Mouse (Mus musculus) testis, adult 2 months (tissue): ENCODE measurements around the gene 2610507B11Rik.
A peak's percentile ranks its signal among the peaks of the same experiment; 100 is the strongest.

Experiments
- CTCF ChIP-seq: fragments of 200-500 bp; IDR thresholded peaks from 2 replicates; pipeline ENCODE4 v1.5.1; 2012; ENCODE audit warnings: low read depth, mild to moderate bottlenecking, inconsistent platforms, low read length, moderate library complexity; ENCODE audit not compliant: control insufficient read depth, insufficient read depth, insufficient replicate concordance
- POLR2A ChIP-seq: fragments of 200-500 bp; IDR thresholded peaks from 2 replicates; pipeline ENCODE4 v1.6.1; 2012; ENCODE audit warnings: low read depth, mild to moderate bottlenecking, inconsistent platforms, low read length, moderate library complexity; ENCODE audit not compliant: control insufficient read depth

DNA sequence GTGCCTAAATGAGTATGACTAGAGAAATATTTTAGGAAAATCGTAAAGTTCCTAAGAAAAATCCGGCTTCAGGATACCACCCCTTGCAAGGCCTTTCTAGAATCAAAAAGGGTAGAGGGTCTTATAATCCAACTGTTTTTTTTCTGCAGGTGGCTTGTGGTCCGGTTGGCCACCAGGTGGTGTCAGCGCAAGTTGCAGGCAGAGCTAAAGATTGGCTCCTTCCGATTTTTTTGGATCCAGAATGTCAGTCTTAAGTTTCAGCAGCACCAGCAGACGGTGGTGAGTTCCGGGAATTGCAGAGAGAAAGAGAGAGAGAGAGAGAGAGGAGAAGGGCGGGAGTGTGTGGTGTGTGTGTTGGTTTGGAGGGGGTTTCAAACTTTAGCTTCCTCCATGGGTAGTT lies 998 bp downstream of the 2610507B11Rik start:
- TF ChIP-seq CTCF (peak; percentile 27; the same call in 1 of the 2 replicates), POLR2A (no peak)
